Mouse (Mus musculus): ENCODE data around the gene Ttyh2. TPM values are rescaled to one million over a fixed set of nuclear protein-coding genes. Genes with fewer than 3 reads are reported as not detected.
"Not testable (repeated sequence)": the region's sequence is repeated elsewhere in the genome, so short reads cannot be mapped to it uniquely, and the experiment has no call there.

The Ttyh2 gene
- total RNA-seq, 4 experiments from 2014 or later, result 29.9 to 38.8 (median 36.2) TPM

GRCm38 (mm10) chr11:114657737-114658136 lies 17.5 kb upstream of the Ttyh2 start:
- DNase-seq (ENCODE audit: low spot score in 2 of 2), result peak in 1 of 2 experiments; percentile 74

DNA sequence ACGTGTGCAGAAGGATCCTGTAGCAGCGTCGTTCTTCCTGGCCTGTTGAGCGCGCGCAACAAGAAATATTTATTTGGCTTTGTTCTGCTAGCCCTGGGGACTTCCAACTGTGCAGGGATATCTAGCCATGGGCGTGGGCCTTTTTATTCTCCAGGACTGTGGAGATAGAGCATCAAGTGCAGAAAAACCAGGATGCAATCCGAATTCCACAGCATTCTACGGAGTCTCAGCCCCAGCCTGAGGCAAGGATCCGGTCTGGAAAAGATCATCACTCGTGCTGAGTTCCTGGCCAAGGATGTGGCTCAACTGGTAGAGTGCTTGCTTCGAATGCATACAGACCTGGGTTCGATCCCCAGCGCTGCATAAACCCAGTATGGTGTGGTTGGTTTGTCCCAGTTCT lies 13.1 kb upstream of the Ttyh2 start:
- no peak for DNase-seq (ENCODE audit: low spot score in 2 of 2)

DNA sequence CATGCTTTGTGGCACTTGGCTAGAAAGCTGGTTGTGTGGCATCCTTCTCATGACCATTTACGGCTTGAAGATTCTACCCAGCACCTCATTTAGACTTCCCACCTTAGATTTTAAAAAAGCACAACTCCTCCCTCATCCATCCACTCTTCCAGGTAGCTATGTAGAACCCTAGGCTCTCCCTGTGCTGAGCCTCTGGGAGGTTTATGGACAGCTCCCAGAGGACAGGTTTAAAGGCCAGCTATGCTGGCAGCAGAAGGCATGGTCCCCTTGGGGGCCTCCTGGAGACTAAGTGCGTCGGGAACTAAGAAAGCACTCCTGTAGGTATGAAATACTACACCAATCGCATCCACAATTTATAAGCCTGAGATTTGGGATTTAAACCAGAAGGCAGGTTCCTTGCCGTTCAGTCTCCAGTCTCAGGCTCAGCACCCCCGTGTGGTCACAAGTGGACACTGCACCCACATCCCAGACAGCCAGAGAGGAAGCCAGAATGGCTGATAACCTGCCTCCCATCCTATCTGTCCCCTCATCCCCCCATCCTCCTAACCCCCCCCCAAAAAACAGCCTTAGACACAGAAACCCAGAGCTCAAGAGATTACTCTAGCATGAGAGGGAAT lies 12.4 kb upstream of the Ttyh2 start:
- peak in 1 of 2 experiments; percentile 66 for DNase-seq (ENCODE audit: low spot score in 2 of 2)

DNA sequence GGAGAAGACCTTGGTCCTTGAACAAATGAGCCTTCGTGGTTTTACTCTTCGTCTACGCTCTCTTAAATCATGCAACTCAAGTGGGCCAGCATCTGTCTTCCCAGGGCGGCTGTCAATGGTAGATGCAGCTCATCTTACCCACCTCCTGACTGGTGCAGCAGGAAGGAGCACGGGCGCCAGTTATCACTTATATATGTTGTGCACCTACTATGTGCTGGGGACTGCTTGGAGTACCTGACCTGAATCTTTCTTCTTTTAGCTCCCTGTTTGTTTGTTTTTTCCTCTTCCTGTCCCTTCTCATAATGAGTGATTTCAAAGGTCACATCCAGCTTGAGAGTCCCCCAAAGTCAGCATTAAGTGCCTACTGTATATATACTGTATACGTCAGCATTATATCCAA lies 11.1 kb upstream of the Ttyh2 start:
- DNase-seq (ENCODE audit: low spot score in 2 of 2), result no peak

DNA sequence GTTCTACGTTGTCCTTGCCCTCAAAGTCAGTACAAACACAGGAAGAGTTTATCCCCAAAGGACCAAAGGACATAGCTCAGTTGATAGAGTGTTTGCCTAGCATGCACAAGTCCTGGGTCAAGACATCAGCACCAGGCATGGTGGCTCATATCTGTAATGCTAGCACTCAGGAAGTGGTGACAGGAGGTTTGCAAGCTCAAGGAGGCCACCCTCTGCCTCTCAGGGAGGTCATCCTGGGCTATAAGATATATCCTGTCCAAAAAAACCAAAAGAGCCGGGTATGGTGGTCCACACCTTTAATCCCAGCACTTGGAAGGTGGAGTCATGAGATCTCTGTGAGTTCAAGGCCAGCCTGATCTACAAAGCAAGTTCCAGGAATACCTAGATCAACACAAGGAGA lies 9.8 kb upstream of the Ttyh2 start:
- DNase-seq (ENCODE audit: low spot score in 2 of 2), result no peak

GRCm38 (mm10) chr11:114666786-114667185 lies 8.4 kb upstream of the Ttyh2 start:
- no peak for DNase-seq (ENCODE audit: low spot score in 2 of 2)

- DNase-seq (ENCODE audit: low spot score in 2 of 2), result no peak
Observed at GRCm38 (mm10) chr11:114667236-114667931, 7.8 kb upstream of the Ttyh2 start.

GRCm38 (mm10) chr11:114667932-114668285 lies 7.3 kb upstream of the Ttyh2 start:
- not testable (repeated sequence) for DNase-seq (ENCODE audit: low spot score in 2 of 2)

- DNase-seq (ENCODE audit: low spot score in 2 of 2), result peak; percentile 92 to 95
Observed at GRCm38 (mm10) chr11:114668301-114668710, 6.9 kb upstream of the Ttyh2 start, which contains the start of gene Rpl38. TSS of gene Rpl38 (plus strand) at chr11:114668524.

DNA sequence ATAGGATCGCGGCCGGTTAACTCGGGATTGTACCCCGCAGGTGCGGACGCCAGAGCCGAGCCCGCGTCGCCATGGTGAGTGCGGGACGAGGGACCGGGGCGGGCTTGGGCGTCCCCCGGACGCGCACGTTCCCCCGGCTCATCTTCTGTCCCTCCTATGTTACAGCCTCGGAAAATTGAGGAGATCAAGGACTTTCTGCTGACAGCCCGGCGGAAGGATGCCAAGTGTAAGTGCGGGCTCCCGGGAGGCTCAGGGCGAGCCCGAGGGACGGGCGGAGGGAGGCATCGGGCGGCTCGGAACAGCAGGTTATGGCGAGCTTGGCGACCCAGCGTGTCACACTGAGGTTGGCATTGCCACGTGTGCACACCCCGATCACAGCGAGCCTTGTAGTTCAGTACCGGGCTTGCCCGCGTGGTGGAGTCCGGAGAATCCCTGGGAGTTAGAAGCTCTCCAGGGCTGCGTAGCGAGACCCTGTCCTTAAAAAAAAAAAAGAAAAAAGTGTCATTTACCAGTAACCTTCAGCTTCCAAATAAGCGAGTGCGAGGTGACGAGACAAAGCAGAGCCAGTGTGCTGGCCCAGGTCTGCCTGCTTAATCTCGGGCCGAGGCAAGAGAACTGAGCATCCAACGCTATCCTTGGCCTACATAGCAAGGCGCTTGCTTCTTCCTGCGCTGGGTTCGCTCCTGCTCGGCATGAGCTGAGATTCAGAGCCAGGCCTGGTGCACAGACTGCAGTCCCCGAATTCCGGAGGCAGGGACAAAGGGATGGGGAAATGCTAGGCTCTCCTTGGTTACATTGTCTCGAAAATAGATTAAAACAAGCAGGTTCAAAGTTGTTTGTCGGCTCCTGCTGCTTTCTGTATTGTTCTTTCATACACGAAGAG lies 6.2 kb upstream of the Ttyh2 start:
- peak; percentile 75 to 78 for DNase-seq (ENCODE audit: low spot score in 2 of 2)

DNA sequence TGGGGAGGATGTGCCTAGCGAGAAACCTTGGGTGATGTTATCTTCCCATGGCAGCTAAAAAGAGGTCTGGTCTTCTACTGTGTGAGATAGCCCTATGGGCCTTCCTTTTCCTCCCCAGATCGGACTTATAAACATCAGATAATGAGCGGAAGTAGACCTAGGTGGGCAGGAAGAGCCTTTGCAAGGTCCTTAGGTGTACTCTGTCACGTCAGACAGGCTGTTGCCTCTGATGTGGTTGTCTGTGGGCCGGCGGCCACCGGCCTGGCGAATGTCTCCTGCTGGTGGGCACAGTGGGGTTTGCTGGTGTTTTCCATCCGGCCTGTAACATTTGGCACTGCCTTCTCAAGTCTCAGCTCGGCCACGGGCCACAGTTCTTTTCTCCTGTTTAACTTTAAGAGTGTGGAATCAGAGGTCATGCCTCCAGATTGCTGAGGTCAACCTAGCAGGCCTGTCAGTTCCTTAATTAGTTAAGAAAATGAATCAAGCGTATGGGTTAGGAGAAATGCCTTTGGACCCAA lies 5.5 kb upstream of the Ttyh2 start:
- DNase-seq (ENCODE audit: low spot score in 2 of 2), result no peak

DNA sequence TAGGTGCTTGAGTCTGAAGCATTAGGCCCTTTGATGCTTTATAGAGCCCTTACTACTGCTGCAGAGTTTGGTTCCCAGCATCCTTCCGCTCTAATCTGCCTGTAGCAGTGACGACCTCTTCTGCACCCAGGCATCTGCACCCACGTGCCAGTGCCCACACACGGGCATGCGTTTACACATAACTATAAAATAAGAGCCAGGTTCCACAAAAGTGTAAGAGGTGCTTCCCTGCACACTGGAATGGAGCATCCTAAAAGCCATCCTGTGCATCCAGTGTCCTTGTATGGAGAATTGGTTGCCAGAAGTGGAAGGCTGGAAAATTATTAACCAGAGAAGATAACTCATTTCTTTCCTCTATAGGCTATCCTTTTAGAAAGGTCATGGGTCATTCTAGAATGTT lies 4.1 kb upstream of the Ttyh2 start:
- DNase-seq (ENCODE audit: low spot score in 2 of 2), result no peak

DNA sequence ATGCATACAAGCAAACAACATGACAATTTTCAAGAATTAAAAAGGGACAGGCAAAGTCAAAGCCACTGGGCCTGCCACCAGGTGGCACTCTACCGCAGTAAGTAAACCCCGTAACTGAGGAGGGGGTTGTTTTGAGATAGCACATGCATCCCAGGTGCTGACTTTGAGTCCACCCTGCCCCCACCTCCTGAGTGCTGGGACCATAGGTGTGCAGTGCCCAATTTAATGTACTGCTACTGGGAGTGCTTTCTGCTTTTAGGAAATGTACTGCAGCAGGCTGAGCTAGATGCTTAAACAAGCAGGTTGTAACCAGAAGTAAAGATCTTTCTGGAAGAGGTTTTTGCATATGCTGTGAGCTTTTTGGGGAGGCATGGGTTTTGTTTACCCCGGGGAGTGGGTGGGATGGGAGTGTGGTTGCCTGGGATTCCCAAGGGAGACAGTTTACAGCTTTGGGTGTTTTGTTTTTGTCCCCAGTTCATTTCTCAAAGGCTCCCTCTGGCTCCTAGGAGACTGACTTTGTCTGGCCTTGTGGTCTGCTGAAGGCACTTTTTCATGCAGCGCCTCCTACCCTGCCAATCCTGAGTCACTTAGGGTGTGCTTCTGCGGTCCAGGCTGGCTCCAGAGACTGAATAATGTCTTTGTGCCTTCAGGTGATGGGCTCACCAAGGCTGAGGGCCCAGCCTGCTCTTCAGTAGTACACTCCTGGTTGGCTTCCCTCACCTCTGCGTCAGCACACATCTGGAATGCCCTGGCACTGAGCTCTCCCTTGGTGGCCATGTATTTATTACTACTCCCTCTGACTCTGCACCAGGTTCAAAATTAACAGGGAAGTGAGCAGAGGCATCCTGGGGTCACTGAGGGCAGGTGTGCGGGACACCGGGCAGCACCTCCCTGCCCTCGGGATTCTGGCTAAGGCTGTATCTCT lies 2.2 kb upstream of the Ttyh2 start:
- no peak for DNase-seq (ENCODE audit: low spot score in 2 of 2)

DNA sequence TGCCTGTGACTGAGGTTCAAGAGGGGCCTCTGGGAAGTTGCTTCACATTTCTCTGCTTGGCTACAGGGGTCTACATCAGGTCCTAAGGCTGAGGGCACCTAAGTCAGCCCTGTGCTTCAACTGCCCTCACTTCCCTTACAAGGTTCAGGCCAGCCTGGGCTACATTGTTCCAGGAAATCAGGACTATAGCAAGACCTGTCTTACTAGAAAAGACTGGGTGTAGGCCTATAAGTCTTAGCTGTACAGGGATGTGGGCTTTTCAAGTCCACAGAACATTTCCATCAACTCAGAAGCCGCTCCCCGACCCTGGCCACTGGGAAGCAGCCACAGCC lies 1.5 kb upstream of the Ttyh2 start:
- no peak for DNase-seq (ENCODE audit: low spot score in 2 of 2)

DNA sequence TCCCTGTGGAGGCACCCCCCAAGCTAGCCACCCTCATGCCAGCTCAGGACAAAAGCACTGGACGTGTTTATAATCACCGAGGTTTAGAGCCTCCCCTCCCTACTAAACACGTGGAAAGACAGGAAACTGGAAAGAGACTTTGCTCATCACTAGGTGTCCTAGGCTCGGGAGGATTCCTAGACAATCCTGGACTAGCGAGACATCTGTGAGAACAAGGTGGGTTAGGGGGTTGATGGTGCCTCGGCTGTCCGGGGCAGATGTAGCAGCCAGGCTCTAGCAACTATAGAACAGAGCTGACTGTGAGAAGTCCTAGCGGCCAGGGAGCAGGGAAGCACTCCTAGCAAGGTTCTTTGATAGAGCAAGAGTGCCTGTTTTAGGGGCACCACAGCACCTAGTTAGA lies 1.1 kb upstream of the Ttyh2 start:
- no peak for DNase-seq (ENCODE audit: low spot score in 2 of 2)

GRCm38 (mm10) chr11:114674796-114675195 lies 435 bp upstream of the Ttyh2 start:
- not testable (repeated sequence) for DNase-seq (ENCODE audit: low spot score in 2 of 2)

- no peak for DNase-seq (ENCODE audit: low spot score in 2 of 2)
Observed at GRCm38 (mm10) chr11:114675826-114676401, 683 bp downstream of the Ttyh2 start.

DNA sequence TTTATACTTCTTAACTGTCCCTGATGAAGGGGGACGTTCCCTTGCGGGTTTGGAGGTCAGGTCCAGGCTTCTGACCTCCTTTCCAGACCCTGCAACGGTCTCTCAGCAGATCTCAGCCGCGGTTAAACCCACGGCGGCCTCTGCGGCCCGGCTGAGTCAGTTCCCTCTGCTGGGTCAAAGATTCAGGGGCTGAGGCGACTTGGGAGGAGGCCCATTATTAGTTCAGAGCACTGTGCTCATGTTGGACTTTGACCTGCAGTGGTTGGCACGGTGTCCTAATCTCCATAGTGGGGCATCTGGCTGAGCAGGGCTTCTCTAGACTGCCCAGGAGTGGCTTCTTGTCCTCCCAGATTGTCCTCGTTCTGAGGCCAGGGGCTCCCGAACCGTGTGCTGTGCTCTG lies 1.2 kb downstream of the Ttyh2 start:
- DNase-seq (ENCODE audit: low spot score in 2 of 2), result no peak

DNA sequence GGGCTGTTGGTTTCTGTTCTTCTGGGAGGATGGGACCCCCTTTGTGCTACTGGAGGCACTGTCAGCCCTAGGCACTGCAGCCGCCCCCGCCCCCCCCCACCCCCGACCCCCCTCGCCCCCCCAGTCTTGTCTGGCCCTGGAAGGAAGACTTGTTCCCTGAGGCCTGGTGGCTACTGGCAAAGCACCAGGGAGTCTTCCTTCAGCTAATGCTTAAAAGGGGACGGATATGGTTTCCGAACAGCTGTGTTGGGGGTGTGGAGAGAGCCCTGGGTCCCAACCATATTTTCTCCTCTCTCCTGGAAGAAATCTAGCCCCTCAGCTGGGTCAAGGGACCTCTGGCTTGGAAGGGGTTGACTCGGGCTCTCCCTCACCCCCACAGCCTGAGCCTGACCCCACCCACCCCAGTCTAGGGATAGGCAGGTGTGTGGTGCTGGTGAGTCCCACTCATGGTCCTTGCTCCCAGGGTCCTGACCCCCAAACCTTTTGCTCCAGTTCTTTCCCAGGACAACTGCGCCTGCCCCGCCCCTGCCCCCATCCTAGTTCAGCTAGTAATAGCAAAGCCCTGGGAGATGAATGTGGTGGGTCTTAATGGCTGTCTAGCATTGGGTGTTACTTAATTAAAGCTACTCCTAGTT lies 1.8 kb downstream of the Ttyh2 start:
- DNase-seq (ENCODE audit: low spot score in 2 of 2), result no peak

- DNase-seq (ENCODE audit: low spot score in 2 of 2), result no peak
Observed at GRCm38 (mm10) chr11:114679582-114679981, 4.4 kb downstream of the Ttyh2 start.
